Mouse (Mus musculus) hindbrain, embryonic 11.5 days (tissue): Measurements from ENCODE around the gene Trim72. TPM values are rescaled to one million over a fixed set of nuclear protein-coding genes. Genes with fewer than 3 reads are reported as not detected.

Experiments used
- ATAC-seq: fragments of 200-750 bp; cut with Nextera tagmentation; 2 replicates; pipeline ENCODE4 v1.8.0; 2017; ENCODE audit warnings: mild to moderate bottlenecking, moderate TSS enrichment, moderate library complexity; ENCODE audit not compliant: low FRiP score
- DNase-seq: peaks from one replicate; pipeline ENCODE4 v3.0.0-alpha.2; 2015; ENCODE audit warnings: low spot score
- H3K27ac ChIP-seq: fragments of 300-500 bp; sonication (generic); 2 replicates; pipeline ENCODE4 v1.5.1; 2014; ENCODE audit warnings: mild to moderate bottlenecking, low read depth, low read length
- H3K27me3 ChIP-seq: fragments of 300-500 bp; sonication (generic); 2 replicates; pipeline ENCODE4 v1.6.1; 2014; ENCODE audit warnings: mild to moderate bottlenecking, low read length, moderate library complexity, mixed read lengths; ENCODE audit not compliant: control insufficient read depth, insufficient read depth
- H3K36me3 ChIP-seq: fragments of 300-500 bp; sonication (generic); 2 replicates; pipeline ENCODE4 v1.6.1; 2014; ENCODE audit warnings: mild to moderate bottlenecking, low read length, moderate library complexity, mixed read lengths; ENCODE audit not compliant: control insufficient read depth, insufficient read depth
- H3K4me1 ChIP-seq: fragments of 300-500 bp; sonication (generic); replicated peaks from 2 replicates; pipeline ENCODE4 v1.6.1; 2014; ENCODE audit warnings: low read length, mixed read lengths; ENCODE audit not compliant: control insufficient read depth, insufficient read depth
- H3K4me2 ChIP-seq: fragments of 300-500 bp; sonication (generic); replicated peaks from 2 replicates; pipeline ENCODE4 v1.6.1; 2014; ENCODE audit warnings: mild to moderate bottlenecking, low read depth, low read length
- H3K4me3 ChIP-seq: fragments of 300-500 bp; sonication (generic); 2 replicates; pipeline ENCODE4 v1.5.1; 2014; ENCODE audit warnings: low read depth, low read length
- H3K9ac ChIP-seq: fragments of 300-500 bp; sonication (generic); 2 replicates; pipeline ENCODE4 v1.6.1; 2014; ENCODE audit warnings: low read depth, low read length
- H3K9me3 ChIP-seq: fragments of 300-500 bp; sonication (generic); 2 replicates; pipeline ENCODE4 v1.6.1; 2016; ENCODE audit warnings: low read length; ENCODE audit not compliant: control insufficient read depth
- WGBS: fragments of 180-500 bp; shearing (Covaris S2); extraction: QIAGEN DNeasy Blood & Tissue Kit; methylation state at CpG from one replicate; pipeline ENCODE4 v1.1.7; 2014; 5-methylcytosine and 5-hydroxymethylcytosine counted together
- polyA plus RNA-seq: library from polyadenylated mRNA; unstranded; fragments of >200 nt; fragmentation: Nextera tagmentation; extraction: Ambion mirVana; gene quantifications from 2 replicates; pipeline ENCODE4 v1.2.1, GENCODE M21; 2014

Gene Trim72
- polyA plus RNA-seq, 1 experiment from 2014 or later: not detected

GRCm38 (mm10) chr7:128019187-128019586 lies 15.4 kb downstream of the Trim72 start:
- H3K4me1 ChIP-seq: no peaks in the 10 kb centered on the region
- ATAC-seq (no peak), DNase-seq (no peak)
- no peak overlapping the region for H3K9ac ChIP-seq
- H3K9me3 ChIP-seq: no peaks in the 10 kb centered on the region
- no peak overlapping the region for H3K27ac ChIP-seq
- WGBS: 93% methylated on average over 2 of the region's 2 CpGs
- no peaks in the 10 kb centered on the region for H3K36me3 ChIP-seq
- H3K27me3 ChIP-seq: no peaks in the 10 kb centered on the region
- H3K4me2 ChIP-seq: no peak overlapping the region
- no peak overlapping the region for H3K4me3 ChIP-seq

- no peak overlapping the region for H3K9ac ChIP-seq
- WGBS: 67% methylated on average over 8 of the region's 8 CpGs
- H3K4me2 ChIP-seq: no peak overlapping the region
- no peaks in the 10 kb centered on the region for H3K27me3 ChIP-seq
- no peak for ATAC-seq
- no peaks in the 10 kb centered on the region for H3K4me1 ChIP-seq
- H3K27ac ChIP-seq: no peak overlapping the region
- no peak overlapping the region for H3K4me3 ChIP-seq
- peak; percentile 30 for DNase-seq
- no peaks in the 10 kb centered on the region for H3K9me3 ChIP-seq
- no peaks in the 10 kb centered on the region for H3K36me3 ChIP-seq
These were observed 19.2 kb downstream of the Trim72 start for GRCm38 (mm10) chr7:128022974-128023373.

- ATAC-seq (no peak), DNase-seq (no peak)
- 94% methylated on average over 4 of the region's 4 CpGs for whole genome bisulfite sequencing
- Histone ChIP-seq H3K27me3 (no peaks in the 10 kb centered on the region), H3K4me2 (no peak overlapping the region), H3K4me1 (no peaks in the 10 kb centered on the region), H3K27ac (no peak overlapping the region), H3K36me3 (no peaks in the 10 kb centered on the region), H3K4me3 (no peak overlapping the region), H3K9me3 (no peaks in the 10 kb centered on the region), H3K9ac (no peak overlapping the region)
These were observed 19.8 kb downstream of the Trim72 start for GRCm38 (mm10) chr7:128023565-128023964.

- WGBS: 95% methylated on average over 9 of the region's 9 CpGs
- no peaks in the 10 kb centered on the region for H3K27me3 ChIP-seq
These were observed 20.6 kb downstream of the Trim72 start for GRCm38 (mm10) chr7:128024364-128024763.

GRCm38 (mm10) chr7:128024932-128025331 lies 21.2 kb downstream of the Trim72 start:
- 88% methylated on average over 4 of the region's 4 CpGs for WGBS
- DNase-seq (no peak), ATAC-seq (no peak)
- no peaks in the 10 kb centered on the region for H3K9me3 ChIP-seq
- H3K4me2 ChIP-seq: no peak overlapping the region
- no peaks in the 10 kb centered on the region for H3K4me1 ChIP-seq
- no peak overlapping the region for H3K4me3 ChIP-seq
- H3K36me3 ChIP-seq: no peaks in the 10 kb centered on the region
- no peak overlapping the region for H3K9ac ChIP-seq
- H3K27ac ChIP-seq: no peak overlapping the region
- no peaks in the 10 kb centered on the region for H3K27me3 ChIP-seq

More at GRCm38 (mm10) chr7:128024364-128024763, 20.6 kb downstream of the Trim72 start:
- Histone ChIP-seq H3K9me3 (no peaks in the 10 kb centered on the region), H3K36me3 (no peaks in the 10 kb centered on the region), H3K27ac (no peak overlapping the region), H3K9ac (no peak overlapping the region), H3K4me1 (no peaks in the 10 kb centered on the region), H3K4me3 (no peak overlapping the region), H3K4me2 (no peak overlapping the region)
- DNase-seq: no peak
- no peak for ATAC-seq

GRCm38 (mm10) chr7:128025381-128025780 lies 21.6 kb downstream of the Trim72 start:
- no peak for ATAC-seq
- no peak for DNase-seq
- H3K9me3 ChIP-seq: no peaks in the 10 kb centered on the region
- 86% methylated on average over 4 of the region's 4 CpGs for WGBS
- H3K27ac ChIP-seq: no peak overlapping the region
- H3K4me3 ChIP-seq: no peak overlapping the region
- H3K9ac ChIP-seq: no peak overlapping the region
- H3K4me2 ChIP-seq: no peak overlapping the region
- H3K27me3 ChIP-seq: no peaks in the 10 kb centered on the region
- no peaks in the 10 kb centered on the region for H3K36me3 ChIP-seq
- H3K4me1 ChIP-seq: no peaks in the 10 kb centered on the region

- Histone ChIP-seq H3K4me2 (no peak overlapping the region), H3K27ac (no peak overlapping the region), H3K27me3 (no peaks in the 10 kb centered on the region), H3K4me3 (no peak overlapping the region), H3K9me3 (no peaks in the 10 kb centered on the region), H3K36me3 (no peaks in the 10 kb centered on the region), H3K4me1 (no peaks in the 10 kb centered on the region), H3K9ac (no peak overlapping the region)
- peak; percentile 43 for DNase-seq
- ATAC-seq: no peak
- WGBS: 38% methylated on average over 9 of the region's 9 CpGs
These were observed 27.7 kb downstream of the Trim72 start for GRCm38 (mm10) chr7:128031403-128031976.

GRCm38 (mm10) chr7:128032290-128032988 lies 28.7 kb downstream of the Trim72 start:
- no peak overlapping the region for H3K4me2 ChIP-seq
- H3K9me3 ChIP-seq: no peaks in the 10 kb centered on the region
- H3K27me3 ChIP-seq: no peaks in the 10 kb centered on the region
- DNase-seq (no peak), ATAC-seq (no peak)
- no peak overlapping the region for H3K27ac ChIP-seq
- H3K36me3 ChIP-seq: no peaks in the 10 kb centered on the region
- H3K9ac ChIP-seq: no peak overlapping the region
- WGBS: 85% methylated on average over 5 of the region's 5 CpGs
- no peak overlapping the region for H3K4me3 ChIP-seq
- H3K4me1 ChIP-seq: no peaks in the 10 kb centered on the region

GRCm38 (mm10) chr7:128032989-128033293 lies 29.2 kb downstream of the Trim72 start:
- Histone ChIP-seq H3K27ac (no peak overlapping the region), H3K4me2 (no peak overlapping the region), H3K36me3 (no peaks in the 10 kb centered on the region), H3K27me3 (no peaks in the 10 kb centered on the region), H3K9ac (no peak overlapping the region), H3K9me3 (no peaks in the 10 kb centered on the region), H3K4me3 (no peak overlapping the region), H3K4me1 (no peaks in the 10 kb centered on the region)
- WGBS: 89% methylated on average over 3 of the region's 3 CpGs
- ATAC-seq (no peak), DNase-seq (no peak)
